Mouse (Mus musculus) cerebellum, adult 2 months (tissue): ENCODE measurements around the gene Xpr1. TPM values are rescaled to one million over a fixed set of nuclear protein-coding genes. Genes with fewer than 3 reads are reported as not detected.
A peak's percentile ranks its signal among the peaks of the same experiment; 100 is the strongest.

Source experiments
- DNase-seq, 2 experiments: peaks; one replicate each; pipeline ENCODE4 v3.0.0; 2021
- H3K27ac ChIP-seq: fragments of 200-500 bp; 2 replicates; pipeline ENCODE4 v1.5.1; 2012; ENCODE audit warnings: low read length, control low read depth, inconsistent platforms; ENCODE audit not compliant: insufficient read depth
- H3K27me3 ChIP-seq: fragments of 200-500 bp; 2 replicates; pipeline ENCODE4 v1.6.1; 2012; ENCODE audit warnings: inconsistent platforms, mild to moderate bottlenecking, low read length, moderate library complexity; ENCODE audit not compliant: control insufficient read depth, insufficient read depth
- H3K4me1 ChIP-seq: fragments of 200-500 bp; 2 replicates; pipeline ENCODE4 v1.6.1; 2011; ENCODE audit warnings: low read length; ENCODE audit not compliant: control insufficient read depth, insufficient read depth
- H3K4me3 ChIP-seq: fragments of 200-500 bp; replicated peaks from 2 replicates; pipeline ENCODE3; 2011; ENCODE audit warnings: mild to moderate bottlenecking, low read depth, low read length, control low read depth; ENCODE audit not compliant: insufficient read depth
- CTCF ChIP-seq: fragments of 200-500 bp; IDR thresholded peaks from 2 replicates; pipeline ENCODE4 v1.5.1; 2011; ENCODE audit warnings: low read depth, mild to moderate bottlenecking, control low read depth, low read length, moderate library complexity, borderline replicate concordance; ENCODE audit not compliant: insufficient read depth
- POLR2A ChIP-seq: fragments of 200-500 bp; IDR thresholded peaks from 2 replicates; pipeline ENCODE4 v1.6.1; 2011; ENCODE audit warnings: low read length, control low read depth, borderline replicate concordance; ENCODE audit not compliant: insufficient read depth
- WGBS: fragments of 180-500 bp; shearing (Covaris S2); methylation state at CpG from one replicate; pipeline ENCODE4 v1.1.7; 2018; 5-methylcytosine and 5-hydroxymethylcytosine counted together
- polyA plus RNA-seq: library from polyadenylated mRNA; depleted of rRNA; stranded (reverse); fragments of >200 nt; gene quantifications from 2 replicates; pipeline ENCODE4 v1.2.3, GENCODE M21; 2012

The Xpr1 gene
- polyA plus RNA-seq, 1 experiment: 30.6 TPM

DNA sequence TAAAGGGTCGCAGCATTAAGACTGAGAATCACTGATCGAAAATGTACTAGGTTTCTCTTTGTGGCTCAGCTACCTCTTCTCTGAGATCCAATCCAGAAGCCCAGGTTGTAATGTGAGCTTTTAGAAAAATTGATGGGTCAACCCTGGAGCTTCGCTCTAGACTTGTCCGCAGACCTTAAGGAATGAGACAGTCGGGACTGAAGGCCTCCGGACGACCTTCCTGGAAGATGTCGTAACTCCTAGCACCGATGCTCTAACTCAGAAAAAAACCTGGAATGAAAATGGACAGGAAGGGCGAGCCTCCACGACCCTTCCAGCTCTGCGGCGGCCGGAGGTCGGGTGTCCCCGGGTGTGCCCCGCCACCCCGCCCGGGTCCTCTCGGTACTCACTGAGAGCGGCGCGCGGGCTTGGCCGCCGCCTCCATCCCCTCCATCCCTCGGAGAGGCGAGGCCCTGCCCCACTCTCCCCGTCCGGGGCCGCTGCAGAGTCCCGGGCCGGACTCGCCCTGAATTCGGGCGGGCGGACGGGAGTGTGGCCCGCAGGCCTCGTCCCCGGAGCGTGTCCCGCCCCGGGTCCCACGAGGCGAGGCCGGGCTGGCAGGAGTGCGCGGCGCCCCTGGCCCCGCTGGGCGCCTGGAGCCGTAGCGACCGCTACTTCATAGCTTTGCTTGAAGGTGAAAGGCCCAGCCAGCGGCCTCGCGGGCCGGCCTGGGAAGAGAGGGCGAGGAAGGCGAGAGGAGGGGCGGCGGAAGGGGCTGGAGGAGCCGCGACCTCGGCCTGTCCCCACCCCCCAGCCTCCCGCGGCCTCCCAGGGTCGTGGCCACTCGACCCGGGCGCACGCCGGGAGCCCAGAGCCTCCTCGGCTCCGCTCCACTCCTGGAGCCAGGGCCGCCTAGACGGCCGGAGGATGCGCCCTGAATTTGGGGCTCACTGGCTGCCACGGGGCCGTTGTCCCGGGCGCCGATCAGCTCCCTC, 173.1 kb downstream of the Xpr1 start, which contains the start of gene BC034090:
Gene BC034090, minus strand, starts transcription at position 648 of the 974 bp plus-strand sequence.
- H3K27ac ChIP-seq: peak within 1 kb of the TSS; percentile 24; the same call in 1 of the 2 replicates
- TF ChIP-seq CTCF (no peak), POLR2A (no peak)
- no peaks in the 10 kb centered on the region for H3K4me1 ChIP-seq
- H3K4me3 ChIP-seq: peak within 1 kb of the TSS; percentile 47
- WGBS: 10% methylated on average over 84 of the region's 85 CpGs
- H3K27me3 ChIP-seq: peaks cover 3% of the 10 kb centered on the region; the same call in 1 of the 2 replicates
- DNase-seq: peak in 1 of 2 experiments; percentile 42

- no peak overlapping the region for H3K27ac ChIP-seq
- WGBS: 42% methylated on average over 1 of the region's 1 CpGs
- no peaks in the 10 kb centered on the region for H3K4me1 ChIP-seq
- TF ChIP-seq POLR2A (no peak), CTCF (no peak)
- DNase-seq: no peak
- peaks cover 3% of the 10 kb centered on the region; the same call in 1 of the 2 replicates for H3K27me3 ChIP-seq
- H3K4me3 ChIP-seq: no peak overlapping the region
These were observed 174.8 kb downstream of the Xpr1 start for GRCm38 (mm10) chr1:155242488-155242745.

- TF ChIP-seq POLR2A: no peak
- no peak for TF ChIP-seq CTCF
- Histone ChIP-seq H3K27ac (no peak overlapping the region), H3K4me1 (no peaks in the 10 kb centered on the region), H3K4me3 (no peak overlapping the region), H3K27me3 (peaks cover 3% of the 10 kb centered on the region; the same call in 1 of the 2 replicates)
- WGBS: 82% methylated on average over 12 of the region's 12 CpGs
- DNase-seq: peak in 1 of 2 experiments; percentile 9
These were observed 175.3 kb downstream of the Xpr1 start for GRCm38 (mm10) chr1:155241701-155242487.

- H3K27me3 ChIP-seq: peaks cover 3% of the 10 kb centered on the region; the same call in 1 of the 2 replicates
- H3K4me1 ChIP-seq: peaks cover 4% of the 10 kb centered on the region
- 72% methylated on average over 6 of the region's 6 CpGs for WGBS
- no peak overlapping the region for H3K4me3 ChIP-seq
- H3K27ac ChIP-seq: no peak overlapping the region
- DNase-seq: peak in 1 of 2 experiments; percentile 18
- no peak for TF ChIP-seq CTCF
- no peak for TF ChIP-seq POLR2A
These were observed 177.1 kb downstream of the Xpr1 start for GRCm38 (mm10) chr1:155239962-155240717.

DNA sequence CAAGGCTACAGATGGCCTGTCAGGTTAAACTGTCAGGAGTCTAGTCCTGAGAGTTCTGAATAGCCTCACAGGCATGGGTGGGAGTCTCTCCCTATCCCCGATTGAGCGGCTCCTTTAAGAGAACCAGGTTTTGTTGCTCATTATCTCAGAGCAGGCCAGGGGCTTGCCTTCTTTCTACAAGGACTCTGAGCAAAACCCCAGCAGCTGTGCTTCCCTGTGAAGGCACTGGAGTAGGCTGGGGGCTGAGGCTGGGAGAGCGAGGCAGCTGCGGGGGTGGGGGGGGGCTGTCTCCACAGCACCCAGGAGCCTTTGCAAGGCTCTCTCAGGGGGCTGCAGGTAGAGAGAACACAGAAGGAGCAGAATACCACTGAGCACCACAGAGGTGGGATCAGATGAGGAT, 178.0 kb downstream of the Xpr1 start:
- TF ChIP-seq CTCF (no peak), POLR2A (no peak)
- Histone ChIP-seq H3K4me1 (peaks cover 6% of the 10 kb centered on the region), H3K27ac (no peak overlapping the region), H3K4me3 (no peak overlapping the region), H3K27me3 (no peaks in the 10 kb centered on the region; the same call in 1 of the 2 replicates)
- 94% methylated on average over 4 of the region's 4 CpGs for WGBS
- peak in 1 of 2 experiments; percentile 5 for DNase-seq

DNA sequence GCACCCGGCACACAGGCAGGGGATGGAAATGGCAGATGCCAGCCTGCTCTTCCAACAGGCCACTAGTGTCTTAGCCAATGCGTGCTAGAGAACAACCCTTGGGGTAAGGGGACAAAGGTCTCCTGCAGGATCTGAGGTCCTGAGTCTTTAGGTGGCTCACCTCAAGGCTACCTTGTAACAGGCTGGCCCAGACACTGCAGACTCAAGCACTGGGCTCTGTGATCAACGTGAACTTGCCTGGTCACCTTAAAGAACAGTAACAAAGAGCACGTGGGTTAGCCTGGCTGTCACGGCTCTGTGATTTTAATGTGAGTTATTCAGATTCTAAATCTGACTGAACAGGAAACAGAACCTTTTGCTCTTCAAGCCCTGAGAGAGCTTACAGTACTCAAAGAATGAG, 179.1 kb downstream of the Xpr1 start:
- DNase-seq: no peak
- TF ChIP-seq CTCF: no peak
- no peak for TF ChIP-seq POLR2A
- H3K27me3 ChIP-seq: no peaks in the 10 kb centered on the region
- H3K4me3 ChIP-seq: no peak overlapping the region
- peaks cover 16% of the 10 kb centered on the region for H3K4me1 ChIP-seq
- WGBS: 93% methylated on average over 5 of the region's 5 CpGs
- no peak overlapping the region for H3K27ac ChIP-seq

GRCm38 (mm10) chr1:155237390-155237789, 179.8 kb downstream of the Xpr1 start:
- TF ChIP-seq CTCF (no peak), POLR2A (no peak)
- H3K4me3 ChIP-seq: no peak overlapping the region
- no peak for DNase-seq
- no peak overlapping the region for H3K27ac ChIP-seq
- WGBS: 89% methylated on average over 11 of the region's 11 CpGs
- peaks cover 24% of the 10 kb centered on the region for H3K4me1 ChIP-seq
- no peaks in the 10 kb centered on the region for H3K27me3 ChIP-seq
